Mouse (Mus musculus) retina, embryonic 14.5 days (tissue): ENCODE data around the gene Zmym4.
"Not testable (repeated sequence)": the region's sequence is repeated elsewhere in the genome, so short reads cannot be mapped to it uniquely, and the experiment has no call there.

Experiments used
- DNase-seq: peaks from one replicate; pipeline ENCODE4 v3.0.0-alpha.2; 2015; ENCODE audit warnings: low spot score

The Zmym4 gene

GRCm38 (mm10) chr4:126967864-126968821, at the start of gene Zmym4:
Gene Zmym4 (minus strand): TSS chr4:126968135.
- DNase-seq: peak; percentile 98

DNA sequence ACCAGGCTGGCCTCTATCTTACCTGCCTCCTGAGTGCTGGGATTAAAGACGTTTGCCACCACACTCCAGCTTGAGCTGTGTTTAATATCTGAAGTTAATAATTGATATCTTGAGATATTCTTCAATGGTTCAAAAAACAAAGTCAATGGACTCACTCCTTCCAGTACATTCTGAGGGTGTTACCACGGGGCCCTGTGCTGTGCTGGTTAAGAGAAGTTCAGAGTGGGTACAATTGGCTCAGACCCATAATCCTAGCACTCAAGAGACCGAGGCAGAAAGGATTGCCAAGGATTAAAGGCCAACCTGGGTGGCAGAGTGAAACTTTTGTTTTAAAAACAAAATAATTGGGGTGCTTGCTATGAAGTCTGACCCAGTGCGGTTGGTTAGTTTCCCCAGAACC, 48.4 kb upstream of the Zmym4 start:
- DNase-seq: no peak

- peak; percentile 95 for DNase-seq
Measured at GRCm38 (mm10) chr4:127015294-127015993, 47.5 kb upstream of the Zmym4 start.

DNA sequence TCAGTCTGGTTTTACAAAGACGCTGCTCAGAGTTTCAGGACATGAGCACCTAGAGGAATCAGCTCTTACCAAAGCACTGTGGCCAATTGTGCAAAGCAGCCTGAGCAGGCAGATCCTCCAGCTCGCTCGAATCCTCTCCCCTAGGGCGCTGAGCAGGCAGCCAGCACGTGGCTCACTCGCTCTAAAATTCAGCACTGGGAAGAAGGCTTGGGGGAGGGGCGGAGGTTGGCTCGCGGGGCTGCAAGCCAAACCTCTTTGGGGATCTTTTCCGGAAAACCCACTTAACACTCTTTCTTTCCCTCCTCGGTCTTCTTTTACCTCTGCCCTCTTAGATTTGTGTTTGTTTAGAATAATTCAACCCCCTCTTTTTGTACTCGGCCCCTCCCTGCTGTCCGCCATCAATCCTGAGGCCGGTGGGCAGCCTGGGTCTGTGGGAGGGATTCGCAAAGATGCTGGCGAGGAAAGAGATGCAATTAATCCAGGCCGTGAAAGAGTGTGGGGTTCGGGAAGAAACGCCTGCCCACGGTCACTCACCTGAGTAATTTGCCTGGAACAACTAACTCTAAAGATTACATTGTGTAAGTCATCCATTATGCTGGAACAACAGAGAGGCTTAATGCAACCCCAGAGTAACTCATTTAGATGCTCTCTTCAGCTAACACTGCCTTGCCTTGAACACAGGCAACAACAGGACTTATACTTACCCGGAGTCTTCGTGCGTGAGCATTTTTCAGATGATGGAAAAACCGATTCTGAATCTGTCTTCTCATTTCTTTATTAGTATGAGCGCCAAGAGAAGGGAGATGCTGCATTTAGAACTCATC, 37.4 kb upstream of the Zmym4 start:
- peak; percentile 72 for DNase-seq

GRCm38 (mm10) chr4:127004384-127004783, 36.4 kb upstream of the Zmym4 start:
- no peak for DNase-seq

GRCm38 (mm10) chr4:127000601-127001105, 32.7 kb upstream of the Zmym4 start:
- DNase-seq: no peak

DNA sequence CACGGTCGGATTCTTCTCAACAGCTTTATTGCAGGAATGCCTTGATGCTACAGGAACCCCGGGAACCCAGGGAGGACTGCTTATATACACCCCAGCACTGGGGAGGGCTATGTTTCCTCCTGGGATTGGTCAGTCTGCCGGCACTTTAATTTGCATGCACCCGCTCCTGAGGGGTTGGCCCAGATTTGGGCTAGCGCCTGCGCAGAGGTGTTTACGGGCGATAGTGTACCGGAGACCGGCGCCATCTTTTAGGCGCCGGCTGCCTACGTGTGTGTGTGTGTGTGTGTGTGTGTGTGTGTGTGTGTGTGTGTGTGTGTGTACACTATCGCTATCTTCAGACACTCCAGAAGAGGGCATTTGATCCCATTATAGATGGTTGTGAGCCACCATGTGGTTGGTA, 31.4 kb upstream of the Zmym4 start:
- not testable (repeated sequence) for DNase-seq

DNA sequence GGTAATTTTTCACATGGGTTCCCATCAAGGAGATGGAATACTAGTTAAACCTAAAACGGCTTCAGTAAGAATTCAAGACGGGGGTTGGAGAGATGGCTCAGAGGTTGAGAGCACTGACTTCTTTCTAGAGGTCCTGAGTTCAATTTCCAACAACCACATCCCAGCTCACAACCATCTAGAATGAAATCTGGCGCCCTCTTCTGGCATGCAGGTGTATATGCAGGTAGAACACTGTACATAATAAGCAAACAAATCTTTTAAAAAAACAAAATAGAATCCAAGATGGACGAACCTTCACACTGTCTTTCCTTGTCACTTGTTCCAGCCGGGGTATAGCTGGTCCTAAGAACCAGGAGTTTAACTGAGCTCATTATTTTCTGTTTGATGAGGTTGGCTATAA, 24.4 kb upstream of the Zmym4 start:
- no peak for DNase-seq

GRCm38 (mm10) chr4:126990553-126990952, 22.6 kb upstream of the Zmym4 start:
- DNase-seq: no peak

- no peak for DNase-seq
Measured at GRCm38 (mm10) chr4:126988503-126988902, 20.6 kb upstream of the Zmym4 start.

GRCm38 (mm10) chr4:126986768-126987167, 18.8 kb upstream of the Zmym4 start:
- no peak for DNase-seq

GRCm38 (mm10) chr4:126983736-126984525, 16.0 kb upstream of the Zmym4 start:
- DNase-seq: not testable (repeated sequence)

GRCm38 (mm10) chr4:126983321-126983720, 15.4 kb upstream of the Zmym4 start:
- no peak for DNase-seq

DNA sequence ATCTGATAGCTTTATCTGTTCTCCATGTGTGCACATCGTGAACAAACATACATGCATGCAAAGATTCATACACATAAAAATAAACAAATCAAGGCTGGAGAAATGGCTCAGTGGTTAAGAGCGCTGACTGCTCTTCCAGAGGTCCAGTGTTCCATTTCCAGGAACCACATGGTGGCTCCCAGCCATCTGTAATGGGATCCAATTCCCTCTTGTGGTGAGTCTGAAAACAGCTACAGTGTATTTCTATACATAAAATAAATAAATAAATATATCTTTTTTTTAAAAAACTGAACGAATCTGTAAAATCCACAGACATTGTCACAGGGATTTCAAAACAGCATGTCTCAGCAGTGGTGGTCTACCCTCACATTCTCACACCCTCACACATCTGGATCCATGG, 10.8 kb upstream of the Zmym4 start:
- no peak for DNase-seq

DNA sequence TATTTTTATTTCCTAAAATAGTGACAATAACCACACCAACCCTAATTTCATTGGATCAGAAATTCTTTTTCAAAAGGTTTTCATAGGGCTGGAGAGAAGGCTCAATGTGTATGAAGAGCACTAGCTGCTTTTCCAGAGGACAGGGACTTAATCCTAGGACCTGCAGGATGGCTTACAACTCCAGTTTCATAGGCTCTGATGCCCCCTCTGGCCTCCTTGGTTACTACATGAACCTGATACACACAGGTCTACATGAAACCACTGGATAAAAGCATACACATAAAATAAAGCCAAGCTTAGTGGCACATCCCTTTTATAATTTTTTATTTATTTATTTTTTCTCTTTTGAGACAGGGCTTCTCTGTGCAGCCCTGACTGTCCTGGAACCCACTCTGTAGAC, 9.5 kb upstream of the Zmym4 start:
- DNase-seq: peak; percentile 57

DNA sequence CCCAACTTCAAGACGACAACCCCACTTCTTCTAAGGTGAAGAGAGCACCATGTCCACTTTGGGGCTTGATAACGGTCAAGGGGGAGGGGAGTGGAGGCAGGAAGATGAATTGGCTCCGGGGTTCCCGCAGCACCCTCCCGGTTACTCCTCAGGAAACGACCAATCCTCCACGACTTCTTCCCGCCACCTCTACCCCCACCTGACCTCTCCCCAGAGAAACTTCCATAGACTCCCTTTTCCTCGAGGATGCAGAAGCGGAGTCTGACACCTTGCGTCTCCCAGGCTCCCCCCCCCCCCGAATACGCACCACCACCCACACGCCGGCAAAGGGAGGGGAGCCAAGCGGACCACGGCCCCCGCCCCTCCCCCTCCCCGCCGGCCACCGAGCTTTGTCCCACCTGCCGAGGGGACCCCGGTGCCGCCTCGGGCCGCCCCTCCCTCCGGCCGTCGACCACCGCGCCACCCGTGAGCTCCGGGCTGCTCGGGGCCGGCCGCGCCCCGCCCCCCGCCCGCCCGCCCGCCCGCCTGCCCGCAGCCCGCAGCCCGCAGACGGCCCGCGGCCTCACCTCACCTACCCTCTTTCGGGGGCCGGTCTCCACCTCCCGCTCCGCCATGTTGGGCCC, 583 bp downstream of the Zmym4 start:
- DNase-seq: peak; percentile 47

DNA sequence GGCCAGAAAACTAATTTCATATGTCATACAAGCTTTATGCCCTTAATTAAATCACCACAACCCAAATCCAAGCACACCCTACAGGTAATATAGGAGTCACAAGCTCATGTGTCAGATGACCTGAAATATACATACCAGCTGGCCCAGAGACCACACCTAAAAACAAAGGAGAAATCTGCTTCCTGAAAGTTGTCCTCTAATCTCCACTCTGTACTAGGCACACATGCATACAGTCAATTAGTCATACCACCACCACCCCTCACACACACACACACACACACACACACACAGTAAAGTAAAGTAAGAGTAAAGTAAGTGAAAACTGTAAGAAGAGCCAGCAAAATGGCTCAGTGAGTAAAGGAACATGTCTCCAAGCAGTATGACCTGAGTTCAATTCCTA, 9.3 kb downstream of the Zmym4 start:
- no peak for DNase-seq

GRCm38 (mm10) chr4:126958261-126958660, 9.7 kb downstream of the Zmym4 start:
- no peak for DNase-seq

DNA sequence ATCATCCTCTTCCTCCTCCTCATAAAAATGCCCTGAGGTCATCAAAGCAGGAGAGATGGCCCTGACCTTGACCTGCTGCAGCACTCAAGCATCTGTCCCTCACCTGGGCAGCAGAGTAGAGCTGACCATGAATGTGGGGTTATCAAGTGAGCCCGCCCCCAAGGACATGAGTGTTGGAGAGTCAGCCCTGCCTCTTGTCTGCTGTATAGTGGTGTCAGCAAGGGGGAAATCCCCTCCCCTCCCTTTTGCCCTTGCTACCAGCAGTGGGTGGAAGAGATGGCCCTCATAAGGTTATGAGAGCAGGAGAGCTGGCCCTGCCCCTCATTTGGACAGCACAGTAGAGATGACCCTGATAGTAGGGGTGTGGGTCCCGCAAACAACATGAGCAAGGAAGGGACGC, 10.5 kb downstream of the Zmym4 start:
- DNase-seq: no peak

DNA sequence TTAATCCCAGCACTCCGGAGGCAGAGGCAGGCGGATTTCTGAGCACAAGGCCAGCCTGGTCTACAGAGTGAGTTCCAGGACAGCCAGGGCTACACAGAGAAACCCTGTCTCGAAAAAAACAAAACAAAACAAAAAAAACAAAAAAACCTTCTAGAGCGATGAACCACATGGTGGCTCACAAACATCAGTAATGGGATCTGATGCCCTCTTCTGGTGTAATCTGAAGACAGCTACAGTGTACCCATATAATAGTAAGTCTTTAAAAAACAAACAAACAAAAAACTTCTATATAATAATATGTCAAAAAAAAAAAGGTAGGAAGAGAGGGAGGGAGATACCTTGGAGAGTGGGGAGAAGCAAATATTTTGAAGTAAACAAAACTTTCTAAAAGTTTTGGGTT, 17.1 kb downstream of the Zmym4 start:
- DNase-seq: not testable (repeated sequence)

DNA sequence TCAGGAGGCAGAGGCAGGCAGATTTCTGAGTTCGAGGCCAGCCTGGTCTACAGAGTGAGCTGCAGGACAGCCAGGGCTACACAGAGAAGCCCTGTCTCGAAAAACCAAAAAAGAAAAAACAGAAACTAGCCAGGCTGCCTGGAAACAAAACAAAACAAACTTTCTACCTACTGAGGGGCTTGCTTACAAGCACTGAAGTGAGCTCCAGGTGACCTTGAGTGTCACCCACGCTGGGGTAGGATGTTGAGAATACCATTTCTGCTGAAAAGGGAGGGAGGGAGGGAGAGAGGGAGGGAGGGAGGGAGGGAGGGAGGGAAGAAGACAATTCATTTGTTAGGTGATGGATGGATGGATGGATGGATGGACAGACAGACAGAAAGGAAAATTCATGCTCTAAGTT, 24.5 kb downstream of the Zmym4 start:
- DNase-seq: no peak
